Mouse (Mus musculus): Measurements from ENCODE around the gene Cdkn2aipnl.

- no peak for TF ChIP-seq CTCF (IDR thresholded peaks at IDR 0.05; ENCODE audit: insufficient read depth, low read depth, low read length)
- TF ChIP-seq POLR2A (IDR thresholded peaks at IDR 0.05; ENCODE audit: insufficient read depth, low read depth, low read length) = no peak
Measured at GRCm38 (mm10) chr11:52001341-52001740, 33.9 kb downstream of the Cdkn2aipnl start.

All from olfactory bulb, adult 2 months (tissue).